Mouse (Mus musculus): ENCODE measurements at regions not wholly inside any gene's neighbourhood (a gene's known extent, or its start where the extent isn't known, plus 50 kb on each side); places are given as distances from the start of the nearest gene placed in this dataset.

GRCm38 (mm10) chr10:99511514-99512237, 247.8 kb downstream of the Csl start:
- TF ChIP-seq CTCF (IDR thresholded peaks at IDR 0.05 in 2 of 3, conservative IDR thresholded peaks at IDR 0.05 in 1 of 3; ENCODE audit: control insufficient read depth in 1 of 3, insufficient read depth in 1 of 3, low read depth in 2 of 3, low read length in 3 of 3, poor library complexity in 1 of 3, severe bottlenecking in 1 of 3): no peak
- TF ChIP-seq ZNF384 (IDR thresholded peaks at IDR 0.05; ENCODE audit: low read depth, low read length): no peak
- TF ChIP-seq POLR2AphosphoS2 (IDR thresholded peaks at IDR 0.05; ENCODE audit: low read length): no peak
- no peak for TF ChIP-seq HCFC1 (IDR thresholded peaks at IDR 0.05; ENCODE audit: low read depth, low read length)
- no peak for TF ChIP-seq JUND (IDR thresholded peaks at IDR 0.05; ENCODE audit: low read depth, low read length)
- TF ChIP-seq USF1 (IDR thresholded peaks at IDR 0.05; ENCODE audit: low read depth, low read length): no peak
- TF ChIP-seq ZC3H11A (IDR thresholded peaks at IDR 0.05; ENCODE audit: low read depth, low read length): no peak
- TF ChIP-seq NRF1 (IDR thresholded peaks at IDR 0.05; ENCODE audit: insufficient read depth, low read depth, low read length, poor library complexity, severe bottlenecking): no peak
- TF ChIP-seq MYB (IDR thresholded peaks at IDR 0.05; ENCODE audit: low read depth, low read length): no peak
- no peak for TF ChIP-seq SMC3 (IDR thresholded peaks at IDR 0.05; ENCODE audit: low read depth, low read length)
- TF ChIP-seq MXI1 (IDR thresholded peaks at IDR 0.05; ENCODE audit: low read depth, low read length): no peak
- no peak for TF ChIP-seq MAZ (IDR thresholded peaks at IDR 0.05; ENCODE audit: low read depth, low read length)

Measured in MEL (cell line).